Mouse (Mus musculus): ENCODE results near the gene Arhgap19.

- TF ChIP-seq CTCF (conservative IDR thresholded peaks at IDR 0.05 in 1 of 2, IDR thresholded peaks at IDR 0.05 in 1 of 2; ENCODE audit: low read depth in 2 of 2, low read length in 2 of 2), result no peak
- no peak for TF ChIP-seq SMC3 (IDR thresholded peaks at IDR 0.05; ENCODE audit: low read depth, low read length)
- TF ChIP-seq POLR2A (IDR thresholded peaks at IDR 0.05; ENCODE audit: low read depth, low read length), result no peak
- TF ChIP-seq ELF1 (IDR thresholded peaks at IDR 0.05; ENCODE audit: low read depth, low read length), result no peak
- TF ChIP-seq TBP (conservative IDR thresholded peaks at IDR 0.05; ENCODE audit: low read depth, low read length), result no peak
- no peak for TF ChIP-seq USF2 (conservative IDR thresholded peaks at IDR 0.05; ENCODE audit: low read depth, low read length)
- TF ChIP-seq EP300 (IDR thresholded peaks at IDR 0.05; ENCODE audit: low read length), result no peak
Measured at GRCm38 (mm10) chr19:41738429-41738805, 63.4 kb downstream of the Arhgap19 start.

All from CH12.LX (cell line).